Mouse (Mus musculus) testis, adult 2 months (tissue): ENCODE results near the gene AW822073. TPM values are rescaled to one million over a fixed set of nuclear protein-coding genes. Genes with fewer than 3 reads are reported as not detected.
"Not testable (repeated sequence)": the region's sequence is repeated elsewhere in the genome, so short reads cannot be mapped to it uniquely, and the experiment has no call there.

Experiments used
- H3K27ac ChIP-seq: fragments of 200-500 bp; 2 replicates; pipeline ENCODE4 v1.5.1; 2012; ENCODE audit warnings: low read depth, low read length; ENCODE audit not compliant: control insufficient read depth, insufficient read depth
- H3K27me3 ChIP-seq: fragments of 200-500 bp; 2 replicates; pipeline ENCODE4 v1.6.1; 2012; ENCODE audit warnings: mild to moderate bottlenecking, low read length, moderate library complexity; ENCODE audit not compliant: control insufficient read depth, insufficient read depth
- H3K36me3 ChIP-seq: fragments of 200-500 bp; 2 replicates; pipeline ENCODE4 v1.6.1; 2012; ENCODE audit warnings: mild to moderate bottlenecking, low read length; ENCODE audit not compliant: control insufficient read depth, insufficient read depth
- H3K4me1 ChIP-seq: fragments of 200-500 bp; 2 replicates; pipeline ENCODE4 v1.6.1; 2012; ENCODE audit warnings: low read length; ENCODE audit not compliant: control insufficient read depth, insufficient read depth
- H3K4me3 ChIP-seq: fragments of 200-500 bp; 2 replicates; pipeline ENCODE4 v1.5.1; 2012; ENCODE audit warnings: low read depth, mild to moderate bottlenecking, low read length, moderate library complexity, mixed read lengths; ENCODE audit not compliant: control insufficient read depth
- CTCF ChIP-seq: fragments of 200-500 bp; IDR thresholded peaks from 2 replicates; pipeline ENCODE4 v1.5.1; 2012; ENCODE audit warnings: low read depth, mild to moderate bottlenecking, inconsistent platforms, low read length, moderate library complexity; ENCODE audit not compliant: control insufficient read depth, insufficient read depth, insufficient replicate concordance
- POLR2A ChIP-seq: fragments of 200-500 bp; IDR thresholded peaks from 2 replicates; pipeline ENCODE4 v1.6.1; 2012; ENCODE audit warnings: low read depth, mild to moderate bottlenecking, inconsistent platforms, low read length, moderate library complexity; ENCODE audit not compliant: control insufficient read depth
- polyA plus RNA-seq: library from polyadenylated mRNA; depleted of rRNA; stranded (reverse); fragments of >200 nt; gene quantifications from 2 replicates; pipeline ENCODE4 v1.2.3, GENCODE M21; 2012

Gene AW822073
- polyA plus RNA-seq, 1 experiment = 3.1 TPM

DNA sequence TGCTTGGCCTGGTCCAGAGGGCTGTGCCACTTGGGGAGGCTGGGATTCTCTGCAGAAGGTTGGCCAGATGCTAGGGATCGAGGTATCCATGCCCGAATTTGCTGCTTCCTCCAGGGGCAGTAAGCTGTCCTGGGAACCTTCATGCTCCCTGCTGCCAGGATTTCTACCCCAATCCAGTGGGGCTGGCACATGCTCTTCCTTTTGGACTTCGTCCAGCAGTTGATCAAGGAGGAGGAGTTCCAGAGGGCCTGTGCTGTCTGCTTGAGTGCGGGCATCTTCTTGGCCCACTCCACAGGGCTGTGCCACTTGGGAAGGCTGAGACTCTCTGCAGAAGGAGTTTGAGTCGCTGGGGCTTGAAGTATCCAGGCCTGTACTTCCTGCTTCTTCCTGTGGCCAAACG lies 1.6 kb downstream of the AW822073 start:
- not testable (repeated sequence) for H3K4me1 ChIP-seq, H3K4me3 ChIP-seq, H3K36me3 ChIP-seq

DNA sequence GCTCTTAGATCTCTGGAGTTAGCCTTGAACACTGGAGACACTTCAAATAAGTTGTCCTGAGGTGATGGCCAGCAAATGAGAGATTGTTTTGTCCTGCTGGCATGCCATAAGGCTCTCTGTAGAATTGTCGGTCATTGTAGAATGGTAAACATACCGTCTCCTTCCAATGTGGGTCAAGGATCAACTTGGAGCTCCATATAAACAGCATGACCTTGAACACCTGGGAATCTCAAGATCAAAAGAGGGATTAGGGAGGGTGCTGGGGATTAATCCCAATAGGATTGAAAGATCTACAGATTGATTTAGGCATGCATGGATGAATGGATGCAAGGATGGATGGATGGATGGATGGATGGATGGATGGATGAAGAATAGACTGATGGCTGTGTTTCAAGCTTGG lies 3.2 kb downstream of the AW822073 start:
- not testable (repeated sequence) for H3K4me3 ChIP-seq, H3K36me3 ChIP-seq, H3K27ac ChIP-seq, H3K4me1 ChIP-seq, H3K27me3 ChIP-seq

More for the DNA sequence above, 1.6 kb downstream of the AW822073 start:
- not testable (repeated sequence) for H3K27ac ChIP-seq, H3K27me3 ChIP-seq

DNA sequence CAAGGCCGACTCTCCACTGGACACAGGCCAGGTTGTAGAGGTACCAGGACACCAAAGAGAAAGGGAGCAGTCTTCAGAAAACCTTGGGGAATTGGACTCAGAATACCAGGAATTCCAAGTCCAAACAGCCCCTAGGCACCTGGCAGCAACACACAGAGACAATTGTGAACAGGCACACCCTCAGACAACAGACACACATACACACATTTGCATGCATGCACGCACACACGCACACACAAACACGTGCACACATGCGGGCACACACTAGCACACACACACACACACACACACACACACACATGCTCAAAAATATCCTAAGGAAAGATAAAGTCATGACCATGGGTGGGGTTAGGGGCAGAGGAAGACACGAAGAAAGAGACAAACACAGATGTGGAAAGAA lies 4.0 kb downstream of the AW822073 start:
- Histone ChIP-seq H3K4me1 (no peaks in the 10 kb centered on the region), H3K27ac (no peak overlapping the region), H3K27me3 (no peaks in the 10 kb centered on the region), H3K4me3 (no peak overlapping the region), H3K36me3 (no peaks in the 10 kb centered on the region)
- TF ChIP-seq CTCF = no peak
- TF ChIP-seq POLR2A = 0 out of 2 replicates have a peak, but pooled peaks have one; percentile 26

DNA sequence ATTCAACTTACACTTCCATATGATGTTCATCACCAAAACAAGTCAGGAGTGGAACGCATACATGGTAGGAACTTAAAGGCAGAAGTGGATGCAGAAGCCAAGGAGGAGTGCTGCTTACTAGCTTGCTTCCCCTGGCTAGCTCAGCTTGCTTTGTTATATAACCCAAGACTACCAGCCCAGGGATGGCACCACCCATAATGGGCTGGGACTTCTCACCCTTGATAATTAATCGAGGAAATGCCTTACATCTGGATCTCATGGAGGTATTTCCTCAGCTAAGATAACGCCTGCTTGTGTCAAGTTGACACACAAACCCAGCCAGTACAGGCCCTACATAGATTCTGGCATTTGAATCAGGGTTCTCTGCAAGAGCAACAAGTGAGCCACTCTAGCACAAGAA lies 7.4 kb downstream of the AW822073 start:
- TF ChIP-seq POLR2A = no peak
- TF ChIP-seq CTCF = no peak
- Histone ChIP-seq H3K36me3 (no peaks in the 10 kb centered on the region), H3K27ac (no peak overlapping the region), H3K4me1 (no peaks in the 10 kb centered on the region), H3K27me3 (no peaks in the 10 kb centered on the region), H3K4me3 (no peak overlapping the region)

DNA sequence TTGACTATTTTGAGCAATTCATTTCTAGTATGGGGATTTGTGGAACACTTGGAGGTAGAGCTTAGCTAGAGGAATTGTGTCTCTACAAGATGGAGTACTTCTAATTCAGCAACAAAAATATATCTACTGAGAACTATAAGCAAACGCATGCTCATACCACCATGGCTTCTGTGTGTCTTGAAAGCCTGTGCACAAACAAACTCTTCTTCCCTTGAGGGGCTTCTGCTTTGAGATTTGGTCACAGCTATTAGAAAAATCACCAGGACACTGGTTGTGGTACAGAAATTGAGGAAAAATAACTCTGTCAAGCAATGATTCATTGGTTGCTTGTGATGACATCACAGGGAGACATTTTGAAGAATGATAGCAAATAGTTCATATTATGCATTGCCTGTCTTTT lies 9.4 kb downstream of the AW822073 start:
- H3K36me3 ChIP-seq = no peaks in the 10 kb centered on the region
- no peaks in the 10 kb centered on the region for H3K4me1 ChIP-seq
- no peak overlapping the region for H3K4me3 ChIP-seq
- TF ChIP-seq CTCF (no peak), POLR2A (no peak)
- H3K27me3 ChIP-seq = no peaks in the 10 kb centered on the region
- H3K27ac ChIP-seq = no peak overlapping the region

DNA sequence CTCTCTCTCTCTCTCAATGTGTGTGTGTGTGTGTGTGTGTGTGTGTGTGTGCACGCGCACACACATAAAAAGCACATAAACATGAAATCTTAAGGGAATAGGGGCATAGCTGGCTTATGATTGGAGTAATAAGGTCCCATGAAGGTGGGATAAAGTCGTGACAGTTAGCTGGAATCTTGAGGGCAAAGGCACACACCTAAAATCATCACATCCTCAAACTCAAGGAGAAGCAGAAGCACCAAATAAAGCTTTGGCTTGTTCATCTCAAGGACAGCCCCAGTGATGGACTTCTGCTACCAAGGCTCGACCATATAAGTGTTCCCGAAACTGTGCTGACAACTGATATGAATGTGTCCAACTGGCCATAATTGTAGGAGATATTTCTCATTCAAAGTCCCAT lies 9.8 kb downstream of the AW822073 start:
- no peak for TF ChIP-seq CTCF
- TF ChIP-seq POLR2A = no peak
- H3K27me3 ChIP-seq = no peaks in the 10 kb centered on the region
- no peaks in the 10 kb centered on the region for H3K36me3 ChIP-seq
- no peak overlapping the region for H3K27ac ChIP-seq
- H3K4me1 ChIP-seq = no peaks in the 10 kb centered on the region
- H3K4me3 ChIP-seq = peak overlapping the region; percentile 23; the same call in 1 of the 2 replicates

DNA sequence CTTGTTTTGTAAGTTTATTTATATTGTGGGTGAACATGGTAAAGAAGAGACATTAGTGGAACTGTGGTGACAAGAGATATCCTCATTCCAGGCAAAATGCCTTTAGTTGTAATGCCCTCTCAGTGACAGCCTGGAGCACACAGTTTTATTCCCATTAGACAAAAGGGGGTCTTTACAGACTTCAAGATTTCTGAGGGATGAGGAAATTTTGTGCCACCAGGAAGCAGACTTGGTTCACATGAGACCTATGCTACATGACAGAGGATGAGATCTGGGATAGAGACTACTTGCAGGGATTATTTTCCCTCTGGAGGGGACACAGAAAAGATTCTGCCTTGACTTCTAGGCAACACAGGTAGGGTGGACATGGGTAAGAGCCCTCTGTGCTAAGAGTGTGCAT lies 10.2 kb downstream of the AW822073 start:
- no peaks in the 10 kb centered on the region for H3K27me3 ChIP-seq
- no peak overlapping the region for H3K27ac ChIP-seq
- TF ChIP-seq CTCF = no peak
- TF ChIP-seq POLR2A = no peak
- H3K36me3 ChIP-seq = no peaks in the 10 kb centered on the region
- H3K4me1 ChIP-seq = no peaks in the 10 kb centered on the region
- peak overlapping the region; percentile 23; the same call in 1 of the 2 replicates for H3K4me3 ChIP-seq

DNA sequence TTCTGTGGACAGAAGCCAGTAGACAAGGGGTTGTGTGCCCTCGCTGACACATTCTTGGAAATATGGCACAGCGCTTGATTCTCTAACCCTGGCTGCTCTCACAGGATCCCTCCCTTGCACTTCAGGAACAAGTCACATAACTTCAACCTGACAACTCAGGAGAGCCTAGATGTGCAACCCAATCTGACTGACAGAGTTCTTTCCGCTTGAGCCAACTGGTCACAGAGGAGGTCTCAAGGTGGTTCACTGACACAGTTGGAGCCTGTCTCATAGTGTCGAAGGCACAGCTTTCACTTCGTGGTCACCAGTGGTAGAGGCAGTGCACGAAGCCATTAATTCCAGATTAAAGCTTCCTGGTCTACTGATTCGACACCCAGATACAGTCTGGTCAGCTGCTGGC lies 12.5 kb downstream of the AW822073 start:
- no peak for TF ChIP-seq CTCF
- TF ChIP-seq POLR2A = no peak
- no peaks in the 10 kb centered on the region for H3K27me3 ChIP-seq
- no peaks in the 10 kb centered on the region for H3K4me1 ChIP-seq

More for the DNA sequence above, 12.5 kb downstream of the AW822073 start:
- Histone ChIP-seq H3K27ac (no peak overlapping the region), H3K4me3 (peak overlapping the region; percentile 73), H3K36me3 (no peaks in the 10 kb centered on the region)
